Mouse (Mus musculus) neural tube, embryonic 14.5 days (tissue): ENCODE measurements around the gene Adam11. TPM values are rescaled to one million over a fixed set of nuclear protein-coding genes. Genes with fewer than 3 reads are reported as not detected.

Experiments
- ATAC-seq: fragments of 200-750 bp; cut with Nextera tagmentation; 2 replicates; pipeline ENCODE4 v1.8.0; 2017; ENCODE audit warnings: low read depth, mild to moderate bottlenecking, moderate TSS enrichment, moderate library complexity
- H3K27ac ChIP-seq: fragments of 300-500 bp; sonication (generic); 2 replicates; pipeline ENCODE4 v1.5.1; 2014; ENCODE audit warnings: low read depth, mild to moderate bottlenecking, control low read depth, low read length, moderate library complexity, mixed read lengths
- H3K27me3 ChIP-seq: fragments of 300-500 bp; sonication (generic); 2 replicates; pipeline ENCODE4 v1.6.1; 2014; ENCODE audit warnings: low read length; ENCODE audit not compliant: control insufficient read depth, insufficient read depth
- H3K36me3 ChIP-seq: fragments of 300-500 bp; sonication (generic); 2 replicates; pipeline ENCODE4 v1.6.1; 2014; ENCODE audit warnings: low read length, mixed read lengths; ENCODE audit not compliant: control insufficient read depth, insufficient read depth
- H3K4me1 ChIP-seq: fragments of 300-500 bp; sonication (generic); 2 replicates; pipeline ENCODE4 v1.6.1; 2014; ENCODE audit warnings: low read length; ENCODE audit not compliant: control insufficient read depth, insufficient read depth
- H3K4me2 ChIP-seq: fragments of 300-500 bp; sonication (generic); 2 replicates; pipeline ENCODE4 v1.6.1; 2014; ENCODE audit warnings: mild to moderate bottlenecking, low read depth, low read length, control low read depth
- H3K4me3 ChIP-seq: fragments of 300-500 bp; sonication (generic); 2 replicates; pipeline ENCODE4 v1.5.1; 2014; ENCODE audit warnings: low read depth, low read length, control low read depth, mixed read lengths
- H3K9ac ChIP-seq: fragments of 300-500 bp; sonication (generic); replicated peaks from 2 replicates; pipeline ENCODE4 v1.6.1; 2014; ENCODE audit warnings: low read depth, mild to moderate bottlenecking, control low read depth, low read length, mixed read lengths
- H3K9me3 ChIP-seq: fragments of 300-500 bp; sonication (generic); 2 replicates; pipeline ENCODE4 v1.6.1; 2016; ENCODE audit warnings: low read length; ENCODE audit not compliant: control insufficient read depth
- WGBS: fragments of 180-500 bp; shearing (Covaris S2); extraction: QIAGEN DNeasy Blood & Tissue Kit; methylation state at CpG from one replicate; pipeline ENCODE4 v1.1.7; 2014; 5-methylcytosine and 5-hydroxymethylcytosine counted together
- polyA plus RNA-seq: library from polyadenylated mRNA; unstranded; fragments of >200 nt; fragmentation: Nextera tagmentation; extraction: Ambion mirVana; gene quantifications from 2 replicates; pipeline ENCODE4 v1.2.1, GENCODE M21; 2014

Adam11 gene
- polyA plus RNA-seq, 1 experiment from 2014 or later, result 22.2 TPM

GRCm38 (mm10) chr11:102827097-102827496 lies 65.9 kb downstream of the Adam11 start:
- H3K9ac ChIP-seq, result no peak overlapping the region
- WGBS, result 64% methylated on average over 4 of the region's 4 CpGs

More at GRCm38 (mm10) chr11:102827097-102827496, 65.9 kb downstream of the Adam11 start:
- H3K4me2 ChIP-seq, result no peak overlapping the region
- H3K9me3 ChIP-seq, result no peaks in the 10 kb centered on the region
- H3K4me1 ChIP-seq, result no peaks in the 10 kb centered on the region
- H3K27me3 ChIP-seq, result no peaks in the 10 kb centered on the region
- H3K27ac ChIP-seq, result no peak overlapping the region
- no peak overlapping the region for H3K4me3 ChIP-seq
- no peaks in the 10 kb centered on the region for H3K36me3 ChIP-seq
- no peak for ATAC-seq

Other genes with a start within 250 kb of the Adam11 start
- 57.8 and 83.7 TPM in 2 replicates for gene Gpatch8, start 205.0 kb upstream of the Adam11 start, polyA plus RNA-seq
- gene Gm11627, start 182.0 kb upstream of the Adam11 start, polyA plus RNA-seq, result 6.6 and 6.9 TPM in 2 replicates
- 6.5 and 10.5 TPM in 2 replicates for gene Fzd2, start 157.0 kb upstream of the Adam11 start, polyA plus RNA-seq
- gene Meioc, start 97.7 kb upstream of the Adam11 start, polyA plus RNA-seq, result 0.11 and 0.12 TPM in 2 replicates
- 35.5 and 37.4 TPM in 2 replicates for gene Ccdc43, start 63.7 kb upstream of the Adam11 start, polyA plus RNA-seq
- gene Gjc1, start 58.3 kb downstream of the Adam11 start, polyA plus RNA-seq, result 34.1 and 34.7 TPM in 2 replicates
- 5.0 and 10.2 TPM in 2 replicates for gene Higd1b, start 74.4 kb downstream of the Adam11 start, polyA plus RNA-seq
- 113 and 135 TPM in 2 replicates for gene Eftud2, start 119.5 kb downstream of the Adam11 start, polyA plus RNA-seq
- 2.1 and 2.4 TPM in 2 replicates for gene Ccdc103, start 119.8 kb downstream of the Adam11 start, polyA plus RNA-seq
- 0.17 TPM in 1 of 2 replicates, not detected in the other for gene Fam187a, start 123.7 kb downstream of the Adam11 start, polyA plus RNA-seq
- gene Gfap, start 139.5 kb downstream of the Adam11 start, polyA plus RNA-seq, result 0.17 and 0.88 TPM in 2 replicates
- gene Kif18b, start 163.7 kb downstream of the Adam11 start, polyA plus RNA-seq, result 0.84 and 0.88 TPM in 2 replicates
- 5.6 and 6.8 TPM in 2 replicates for gene C1ql1, start 185.2 kb downstream of the Adam11 start, polyA plus RNA-seq